Mouse (Mus musculus) small intestine, adult 2 months (tissue): Measurements from ENCODE around the gene Dbh. TPM values are rescaled to one million over a fixed set of nuclear protein-coding genes. Genes with fewer than 3 reads are reported as not detected.
A peak's percentile ranks its signal among the peaks of the same experiment; 100 is the strongest.

Source experiments
- H3K27ac ChIP-seq: fragments of 200-500 bp; 2 replicates; pipeline ENCODE4 v1.5.1; 2012; ENCODE audit warnings: low read depth, low read length, control low read depth, inconsistent platforms; ENCODE audit not compliant: insufficient read depth
- H3K27me3 ChIP-seq: fragments of 200-500 bp; 2 replicates; pipeline ENCODE4 v1.6.1; 2012; ENCODE audit warnings: mild to moderate bottlenecking, moderate library complexity, low read length, inconsistent platforms; ENCODE audit not compliant: control insufficient read depth, insufficient read depth
- H3K36me3 ChIP-seq: fragments of 200-500 bp; 2 replicates; pipeline ENCODE4 v1.6.1; 2012; ENCODE audit warnings: mild to moderate bottlenecking, low read length, control low read depth, inconsistent platforms; ENCODE audit not compliant: control insufficient read depth, insufficient read depth
- H3K4me1 ChIP-seq: fragments of 200-500 bp; 2 replicates; pipeline ENCODE4 v1.6.1; 2012; ENCODE audit warnings: low read length, inconsistent platforms, mixed read lengths; ENCODE audit not compliant: control insufficient read depth, insufficient read depth, insufficient read length
- H3K4me3 ChIP-seq: fragments of 200-500 bp; 2 replicates; pipeline ENCODE4 v1.5.1; 2012; ENCODE audit warnings: low read depth, mild to moderate bottlenecking, control low read depth, inconsistent platforms, low read length, moderate library complexity
- CTCF ChIP-seq: fragments of 200-500 bp; IDR thresholded peaks from 2 replicates; pipeline ENCODE4 v1.5.1; 2012; ENCODE audit warnings: low read depth, mild to moderate bottlenecking, control low read depth, inconsistent platforms, low read length, moderate library complexity, mixed read lengths; ENCODE audit not compliant: insufficient replicate concordance, insufficient read length; ENCODE audit errors: extremely low read depth
- POLR2A ChIP-seq: fragments of 200-500 bp; IDR thresholded peaks from 2 replicates; pipeline ENCODE4 v1.6.1; 2012; ENCODE audit warnings: low read depth, mild to moderate bottlenecking, control low read depth, inconsistent platforms, low read length, moderate library complexity
- WGBS: fragments of 180-500 bp; shearing (Covaris S2); methylation state at CpG from one replicate; pipeline ENCODE4 v1.1.7; 2018; 5-methylcytosine and 5-hydroxymethylcytosine counted together
- polyA plus RNA-seq: library from polyadenylated mRNA; depleted of rRNA; stranded (reverse); fragments of >200 nt; gene quantifications from 2 replicates; pipeline ENCODE4 v1.2.3, GENCODE M21; 2012; rRNA removed

Gene Dbh
- 0.04 and 4.0 TPM in 2 replicates for polyA plus RNA-seq

- H3K4me1 ChIP-seq: no peaks in the 10 kb centered on the region
- H3K27me3 ChIP-seq: no peaks in the 10 kb centered on the region
- H3K36me3 ChIP-seq: no peaks in the 10 kb centered on the region
- TF ChIP-seq CTCF: no peak
- TF ChIP-seq POLR2A: no peak
- no peak within 1 kb of the TSS for H3K27ac ChIP-seq
- WGBS: 72% methylated on average over 12 of the region's 12 CpGs
- no peak within 1 kb of the TSS for H3K4me3 ChIP-seq
These were observed at the start of gene Dbh for GRCm38 (mm10) chr2:27164796-27165590. Gene Dbh, plus strand, starts transcription at chr2:27165233.

GRCm38 (mm10) chr2:27118452-27118851, 46.6 kb upstream of the Dbh start:
- 38% methylated on average over 4 of the region's 4 CpGs for WGBS
- H3K27ac ChIP-seq: no peak overlapping the region
- H3K4me3 ChIP-seq: no peak overlapping the region
- TF ChIP-seq CTCF (no peak), POLR2A (no peak)
- H3K36me3 ChIP-seq: no peaks in the 10 kb centered on the region
- no peaks in the 10 kb centered on the region for H3K27me3 ChIP-seq
- no peaks in the 10 kb centered on the region for H3K4me1 ChIP-seq

GRCm38 (mm10) chr2:27119766-27120165, 45.3 kb upstream of the Dbh start:
- H3K27me3 ChIP-seq: no peaks in the 10 kb centered on the region
- TF ChIP-seq POLR2A (no peak), CTCF (no peak)
- no peak overlapping the region for H3K4me3 ChIP-seq
- 87% methylated on average over 2 of the region's 2 CpGs for WGBS
- H3K27ac ChIP-seq: no peak overlapping the region
- no peaks in the 10 kb centered on the region for H3K4me1 ChIP-seq
- H3K36me3 ChIP-seq: no peaks in the 10 kb centered on the region

- WGBS: 29% methylated on average over 8 of the region's 8 CpGs
- H3K27me3 ChIP-seq: no peaks in the 10 kb centered on the region
- H3K36me3 ChIP-seq: no peaks in the 10 kb centered on the region
- no peaks in the 10 kb centered on the region for H3K4me1 ChIP-seq
- H3K27ac ChIP-seq: no peak overlapping the region
- H3K4me3 ChIP-seq: no peak overlapping the region
- no peak for TF ChIP-seq POLR2A
- TF ChIP-seq CTCF: no peak
These were observed 44.8 kb upstream of the Dbh start for GRCm38 (mm10) chr2:27120241-27120641.

GRCm38 (mm10) chr2:27121626-27122355, 43.2 kb upstream of the Dbh start:
- Histone ChIP-seq H3K36me3 (no peaks in the 10 kb centered on the region), H3K4me1 (no peaks in the 10 kb centered on the region), H3K27me3 (no peaks in the 10 kb centered on the region), H3K4me3 (no peak overlapping the region), H3K27ac (no peak overlapping the region)
- no peak for TF ChIP-seq CTCF
- TF ChIP-seq POLR2A: no peak
- WGBS: 14% methylated on average over 9 of the region's 9 CpGs

- Histone ChIP-seq H3K27me3 (no peaks in the 10 kb centered on the region), H3K4me3 (no peak overlapping the region)
These were observed 42.5 kb upstream of the Dbh start for GRCm38 (mm10) chr2:27122578-27122977.

GRCm38 (mm10) chr2:27123121-27123520, 41.9 kb upstream of the Dbh start:
- no peaks in the 10 kb centered on the region for H3K36me3 ChIP-seq
- TF ChIP-seq POLR2A (no peak), CTCF (no peak)
- H3K4me3 ChIP-seq: no peak overlapping the region
- no peaks in the 10 kb centered on the region for H3K27me3 ChIP-seq
- no peak overlapping the region for H3K27ac ChIP-seq
- WGBS: 91% methylated on average over 4 of the region's 4 CpGs
- no peaks in the 10 kb centered on the region for H3K4me1 ChIP-seq

More at GRCm38 (mm10) chr2:27122578-27122977, 42.5 kb upstream of the Dbh start:
- Histone ChIP-seq H3K36me3 (no peaks in the 10 kb centered on the region), H3K27ac (no peak overlapping the region), H3K4me1 (no peaks in the 10 kb centered on the region)
- no peak for TF ChIP-seq POLR2A
- TF ChIP-seq CTCF: no peak
- 79% methylated on average over 9 of the region's 9 CpGs for WGBS

- H3K27me3 ChIP-seq: no peaks in the 10 kb centered on the region
- 25% methylated on average over 10 of the region's 10 CpGs for WGBS
- TF ChIP-seq CTCF: peak; percentile 80; the same call in 1 of the 2 replicates
- TF ChIP-seq POLR2A: no peak
- H3K4me3 ChIP-seq: no peak overlapping the region
- no peaks in the 10 kb centered on the region for H3K36me3 ChIP-seq
- H3K4me1 ChIP-seq: no peaks in the 10 kb centered on the region
- no peak overlapping the region for H3K27ac ChIP-seq
These were observed 39.1 kb upstream of the Dbh start for GRCm38 (mm10) chr2:27125979-27126378.
